Mouse (Mus musculus): ENCODE data around the gene Cd37.

Cd37 gene

DNA sequence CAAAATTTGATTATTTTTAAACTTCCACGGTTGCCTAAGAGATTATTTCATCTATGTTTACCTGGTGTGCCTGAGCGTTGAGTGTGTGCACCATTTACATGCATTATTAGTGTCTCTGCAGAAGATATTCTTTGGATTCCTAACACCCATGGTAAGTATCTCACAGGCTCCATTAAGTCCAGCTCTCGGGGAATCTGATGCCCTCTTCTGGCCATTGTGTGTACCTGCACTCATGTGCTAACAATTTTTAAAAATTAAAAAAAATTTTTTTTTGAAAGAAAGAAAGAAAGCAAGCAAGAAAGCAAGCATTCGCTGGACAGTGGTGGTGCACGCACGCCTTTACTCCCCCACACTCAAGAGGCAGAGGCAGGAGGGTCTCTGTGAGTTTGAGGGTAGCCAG, 30.7 kb downstream of the Cd37 start:
- ATAC-seq (ENCODE audit: insufficient number of reproducible peaks, low FRiP score, low TSS enrichment): no peak

DNA sequence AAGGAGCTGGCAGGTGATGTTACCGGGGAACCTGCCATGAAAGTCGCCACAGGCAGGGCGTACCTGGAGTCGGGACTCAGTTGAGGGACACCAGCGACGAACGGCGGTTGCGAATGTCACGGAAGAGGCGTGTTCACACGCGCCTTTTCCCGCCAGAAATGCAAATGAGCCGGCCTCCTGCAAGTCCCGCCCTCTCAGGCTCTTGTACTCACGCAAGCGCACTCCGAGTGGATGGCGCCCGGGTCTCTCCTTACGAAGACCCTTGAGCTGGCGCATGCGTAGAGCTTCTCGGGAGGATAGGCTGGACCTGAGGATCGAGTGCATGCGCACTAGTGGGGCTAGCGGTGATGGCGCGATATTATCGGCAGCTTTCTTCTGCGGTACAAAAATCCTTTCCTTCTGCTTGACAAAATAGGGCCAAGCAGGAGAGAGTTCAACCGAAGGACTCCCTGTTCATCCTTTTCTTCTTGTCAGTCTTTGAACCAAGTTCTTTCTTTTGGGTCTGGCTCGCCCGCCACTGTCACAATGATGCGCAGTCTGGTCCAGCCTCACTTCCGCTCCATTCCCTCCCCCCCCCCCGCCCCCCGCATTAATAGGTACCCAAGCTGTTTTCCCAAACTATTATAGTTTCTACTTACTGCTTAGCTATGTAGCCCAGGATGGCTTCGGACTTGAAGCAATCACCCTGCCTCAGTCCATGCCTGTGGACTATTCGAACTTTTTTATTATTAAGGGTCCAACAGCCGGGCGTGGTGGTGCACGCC, 34.4 kb downstream of the Cd37 start, which contains the start of gene Ccdc155:
Gene Ccdc155, minus strand, starts transcription at position 513 of the 764 bp plus-strand sequence.
- ATAC-seq (ENCODE audit: insufficient number of reproducible peaks, low FRiP score, low TSS enrichment): peak; percentile 93

DNA sequence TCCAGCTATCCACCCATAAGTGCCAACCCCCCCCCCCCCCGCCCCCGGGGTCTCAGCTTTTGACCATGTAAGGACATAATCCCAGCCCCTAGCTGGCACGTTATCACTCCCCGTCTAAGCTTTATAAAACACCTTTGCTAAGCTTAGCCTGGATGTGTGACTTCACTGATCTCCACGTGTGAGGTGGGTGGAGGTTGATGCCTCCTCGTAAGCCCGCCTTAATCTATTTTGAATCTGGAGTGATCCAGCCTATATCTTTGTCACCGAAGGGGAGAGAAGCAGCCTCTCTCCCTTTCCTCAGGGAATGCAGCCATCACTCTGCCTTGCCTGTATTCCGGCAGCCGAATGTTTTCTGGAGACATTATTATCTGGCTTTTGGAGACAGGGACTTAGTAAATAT, 36.3 kb downstream of the Cd37 start:
- ATAC-seq (ENCODE audit: insufficient number of reproducible peaks, low FRiP score, low TSS enrichment): no peak

DNA sequence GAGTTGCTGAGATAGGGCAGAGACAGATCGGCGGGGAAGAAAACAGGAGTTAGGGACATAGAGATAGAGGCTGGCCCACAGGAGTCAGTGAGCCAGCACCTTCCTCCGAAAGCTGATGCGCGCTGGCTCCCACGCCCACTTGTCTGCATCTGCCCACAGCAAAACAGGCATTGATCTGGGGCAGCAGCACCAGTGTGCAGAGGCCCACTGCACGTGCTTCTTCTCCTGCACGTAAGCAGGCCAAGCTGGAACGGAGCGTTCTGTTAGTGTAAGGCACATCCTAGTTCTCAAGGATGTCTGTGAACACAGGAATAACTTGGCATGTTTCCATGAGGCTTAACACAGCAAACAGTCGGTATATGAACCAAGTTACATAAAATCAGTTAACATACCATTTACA, 40.0 kb downstream of the Cd37 start:
- ATAC-seq (ENCODE audit: insufficient number of reproducible peaks, low FRiP score, low TSS enrichment): no peak

DNA sequence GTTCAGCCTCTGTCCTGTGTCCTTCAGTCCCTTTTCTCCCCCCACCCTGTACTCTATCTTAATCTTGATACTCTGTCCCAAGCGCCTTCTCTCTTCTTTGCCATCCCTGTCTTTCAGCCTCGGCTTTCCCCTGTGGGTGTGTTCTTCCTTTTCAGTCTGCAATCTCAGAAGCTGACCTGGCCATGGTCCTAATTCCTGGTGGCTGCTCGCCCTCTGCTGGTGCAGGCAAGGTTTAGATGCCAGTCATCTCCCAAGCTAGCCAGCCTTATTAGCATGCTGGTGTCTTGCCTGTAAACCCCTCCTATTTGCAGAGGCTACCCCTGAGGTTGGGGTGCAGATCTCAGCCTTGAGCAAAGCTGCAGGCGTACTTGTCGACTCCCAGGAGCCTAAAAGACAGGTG, 40.5 kb downstream of the Cd37 start:
- ATAC-seq (ENCODE audit: insufficient number of reproducible peaks, low FRiP score, low TSS enrichment): peak; percentile 49; the same call in 1 of the 2 replicates

DNA sequence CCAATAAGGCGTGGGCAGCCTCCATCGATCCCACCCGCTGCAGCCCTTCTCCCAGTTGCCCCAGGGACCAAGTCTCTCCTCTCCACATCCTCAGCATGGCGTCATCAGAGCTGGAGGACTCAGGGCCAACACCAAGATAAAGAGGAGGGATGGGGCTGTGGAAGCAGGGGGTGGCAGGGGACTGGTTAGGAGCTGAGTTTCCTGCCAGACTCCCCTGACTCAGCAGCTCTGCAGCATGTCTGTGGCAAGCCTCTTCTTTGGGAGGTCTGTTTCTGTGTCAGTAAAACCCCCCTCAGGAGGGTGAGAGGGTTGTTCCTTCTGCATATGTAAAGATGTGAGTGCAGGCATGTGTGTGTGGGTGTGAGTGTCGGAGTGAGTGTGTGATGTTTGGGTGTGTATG, 41.9 kb downstream of the Cd37 start:
- no peak for ATAC-seq (ENCODE audit: insufficient number of reproducible peaks, low FRiP score, low TSS enrichment)

DNA sequence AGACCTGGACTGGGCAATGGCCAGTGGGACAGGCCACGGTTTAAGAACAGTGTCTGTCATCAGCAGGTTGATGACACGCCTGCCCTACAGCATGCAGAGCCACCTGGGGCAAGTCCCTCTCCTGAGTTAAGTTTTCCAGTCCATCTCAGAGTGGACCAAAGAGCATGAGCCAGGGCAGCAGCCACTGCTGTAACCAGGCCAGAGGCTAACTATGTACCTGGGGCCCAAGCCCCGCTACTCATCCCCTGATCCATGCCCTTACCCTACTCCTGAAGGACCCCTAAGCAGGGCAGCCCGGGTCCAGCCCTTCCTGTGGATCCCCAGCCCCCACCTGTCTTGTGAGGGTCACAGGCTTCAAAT, 42.8 kb downstream of the Cd37 start:
- no peak for ATAC-seq (ENCODE audit: insufficient number of reproducible peaks, low FRiP score, low TSS enrichment)

DNA sequence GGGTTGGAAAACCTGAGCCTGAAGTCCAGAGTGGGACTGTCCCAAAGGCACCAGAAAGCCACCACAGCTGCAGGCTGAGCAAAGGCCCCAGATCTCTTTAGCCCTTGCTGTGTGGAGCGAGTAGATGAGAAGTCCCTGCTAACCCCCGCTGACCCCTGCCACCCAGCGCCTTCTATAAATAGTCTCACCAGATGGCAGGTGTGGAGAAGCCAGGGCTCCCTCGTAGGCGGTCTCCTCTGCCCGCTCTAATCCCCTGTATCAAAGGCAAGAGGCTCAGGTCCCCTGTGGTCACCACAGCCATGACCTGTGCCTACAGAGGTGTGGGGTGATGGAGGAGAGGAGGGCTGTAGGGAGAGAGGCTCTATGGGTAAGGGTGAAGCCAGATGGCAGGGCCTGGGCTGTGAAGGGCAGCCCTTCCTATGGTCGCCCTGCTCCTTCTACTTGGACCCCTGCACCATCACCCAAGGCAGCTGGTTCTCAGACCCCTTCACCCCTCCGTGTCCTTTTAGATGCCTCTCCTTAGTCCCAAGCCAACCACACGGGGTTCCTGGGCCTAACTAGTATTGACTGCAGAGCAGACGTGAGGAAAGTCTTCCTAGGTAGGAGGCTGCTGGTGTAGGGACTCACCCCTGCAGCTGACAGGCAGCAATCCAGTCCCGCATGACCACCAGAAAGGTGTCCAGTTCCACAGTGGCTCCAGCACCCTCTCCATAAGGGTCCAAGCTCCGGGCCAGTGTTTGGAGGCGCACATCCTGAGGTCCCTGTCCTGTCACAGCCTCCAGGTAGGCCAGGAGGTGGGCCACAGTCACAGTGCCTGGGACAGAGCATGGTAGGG, 43.4 kb downstream of the Cd37 start:
- ATAC-seq (ENCODE audit: insufficient number of reproducible peaks, low FRiP score, low TSS enrichment): no peak

DNA sequence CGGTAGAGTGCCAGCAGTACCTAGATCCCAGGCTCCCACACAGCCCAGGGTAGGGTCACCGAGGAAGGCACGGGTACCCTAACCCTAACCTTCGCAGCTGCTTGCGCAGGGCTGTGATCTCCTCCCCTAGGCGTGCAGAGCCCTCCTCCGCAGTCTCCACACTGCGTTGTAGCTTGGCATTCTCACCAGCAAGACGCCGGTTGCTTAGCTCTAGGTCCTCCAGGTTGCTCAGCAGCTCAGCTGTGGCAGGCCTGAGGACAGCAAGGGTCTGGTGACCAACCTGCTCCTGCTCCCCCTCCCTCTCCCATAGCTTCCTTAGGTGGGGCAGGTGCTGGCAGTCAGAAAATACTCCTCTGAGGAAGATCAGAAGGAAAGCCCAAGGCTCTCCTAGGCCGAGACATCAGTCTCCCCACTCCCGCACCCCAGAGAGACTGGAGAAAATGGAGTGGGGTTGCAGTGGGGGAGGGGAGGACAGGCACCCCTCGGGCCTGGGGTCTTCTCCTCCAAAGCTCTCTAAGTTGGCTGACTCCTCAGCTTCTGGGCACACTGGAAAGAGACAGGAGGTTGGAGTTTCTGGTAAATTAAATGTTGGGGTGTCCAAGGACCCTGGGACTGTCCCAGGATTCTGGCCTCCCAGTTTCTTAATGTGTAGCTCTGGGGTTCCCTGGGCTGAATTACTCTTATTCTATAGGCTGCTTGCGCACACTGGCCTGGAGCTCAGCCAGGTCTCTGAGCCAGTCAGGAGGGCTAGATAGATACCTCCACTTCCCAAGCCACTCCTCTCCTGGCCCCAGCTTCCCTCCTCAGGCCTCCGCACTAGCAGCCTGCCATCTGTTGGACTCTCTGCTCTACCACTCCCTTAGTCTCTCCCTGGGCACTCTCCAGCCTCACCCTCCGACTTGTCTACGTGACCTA, 44.8 kb downstream of the Cd37 start:
- ATAC-seq (ENCODE audit: insufficient number of reproducible peaks, low FRiP score, low TSS enrichment): peak; percentile 34; the same call in 1 of the 2 replicates

DNA sequence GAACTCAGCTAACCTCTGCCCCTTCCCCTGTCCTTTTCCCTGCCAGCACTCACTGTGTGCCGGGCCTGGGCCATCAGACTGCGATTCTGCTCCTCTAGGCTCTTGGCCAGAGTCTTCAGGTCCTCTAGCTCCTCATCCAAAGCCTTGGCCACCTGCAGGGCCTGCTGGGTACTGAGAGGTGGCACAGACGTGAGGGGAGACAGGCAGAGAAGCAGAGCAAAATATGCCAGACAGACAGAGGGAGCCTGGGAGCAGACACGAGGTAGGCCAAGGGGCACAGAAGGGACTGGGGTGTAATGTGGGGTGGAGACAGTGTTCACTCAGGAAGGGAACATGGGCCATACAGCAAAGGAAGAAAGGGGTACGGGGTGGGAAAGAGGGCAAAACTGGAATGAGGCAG, 45.5 kb downstream of the Cd37 start:
- ATAC-seq (ENCODE audit: insufficient number of reproducible peaks, low FRiP score, low TSS enrichment): no peak

DNA sequence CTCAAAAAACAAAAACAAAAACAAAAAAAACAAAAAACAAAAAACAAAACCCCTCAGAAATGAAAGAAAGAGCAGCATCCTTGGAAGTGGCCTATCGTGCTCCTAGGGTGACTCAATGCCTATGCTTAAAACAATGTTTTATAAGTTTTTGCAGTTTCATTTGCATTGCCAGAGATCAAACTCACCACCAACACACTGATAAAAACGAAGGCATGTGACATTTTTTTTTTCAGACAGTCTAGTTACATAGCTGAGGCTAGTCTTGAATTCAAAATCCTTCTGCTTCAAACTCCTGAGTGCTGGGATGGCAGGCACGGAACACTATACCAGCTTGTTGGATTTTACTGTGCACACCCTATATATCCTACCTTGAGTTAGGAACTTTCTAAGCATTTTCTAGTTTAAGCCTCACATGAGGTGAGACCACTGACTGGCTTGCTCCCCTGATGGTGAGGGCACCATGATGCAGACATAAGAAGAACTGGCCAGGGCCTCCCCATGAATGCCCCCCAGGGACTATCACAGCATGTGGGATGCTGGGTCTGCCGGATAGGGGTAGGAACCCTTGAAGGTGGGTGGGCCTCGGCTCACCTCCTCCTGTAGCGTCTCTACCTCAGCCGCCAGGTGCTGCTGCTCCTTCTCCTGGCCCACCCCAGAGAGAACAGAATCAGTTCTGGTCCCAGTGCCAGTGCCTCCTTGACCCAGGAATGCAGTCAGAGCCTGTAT, 46.2 kb downstream of the Cd37 start:
- ATAC-seq (ENCODE audit: insufficient number of reproducible peaks, low FRiP score, low TSS enrichment): no peak

DNA sequence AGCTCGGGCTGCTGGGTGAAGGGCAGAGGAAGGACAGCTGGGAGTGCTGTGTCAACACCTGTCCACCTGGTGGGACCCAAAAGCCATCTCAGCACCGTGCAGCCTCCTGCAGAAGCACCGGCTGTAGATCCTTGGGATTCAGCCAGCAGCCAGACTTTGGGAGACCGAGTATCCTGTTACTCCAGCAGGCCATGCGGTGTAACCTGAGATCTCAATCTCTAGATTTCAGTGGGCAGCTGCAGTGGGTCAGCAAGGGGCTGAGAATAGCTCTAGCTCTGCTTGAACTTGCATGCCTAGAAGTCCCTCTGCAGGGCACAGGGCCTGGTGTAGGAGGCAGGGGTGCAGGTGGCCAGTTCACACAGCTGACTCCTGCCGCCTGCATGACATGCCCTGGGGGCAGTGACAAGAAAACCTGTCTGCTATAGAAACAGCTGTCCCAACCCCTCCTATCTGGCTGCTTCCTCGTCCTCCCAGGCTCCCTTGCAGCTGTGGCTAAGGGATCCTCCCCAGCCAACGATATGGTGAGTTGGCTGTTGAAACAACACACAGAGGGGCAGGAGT, 47.0 kb downstream of the Cd37 start:
- peak; percentile 37; the same call in 1 of the 2 replicates for ATAC-seq (ENCODE audit: insufficient number of reproducible peaks, low FRiP score, low TSS enrichment)

DNA sequence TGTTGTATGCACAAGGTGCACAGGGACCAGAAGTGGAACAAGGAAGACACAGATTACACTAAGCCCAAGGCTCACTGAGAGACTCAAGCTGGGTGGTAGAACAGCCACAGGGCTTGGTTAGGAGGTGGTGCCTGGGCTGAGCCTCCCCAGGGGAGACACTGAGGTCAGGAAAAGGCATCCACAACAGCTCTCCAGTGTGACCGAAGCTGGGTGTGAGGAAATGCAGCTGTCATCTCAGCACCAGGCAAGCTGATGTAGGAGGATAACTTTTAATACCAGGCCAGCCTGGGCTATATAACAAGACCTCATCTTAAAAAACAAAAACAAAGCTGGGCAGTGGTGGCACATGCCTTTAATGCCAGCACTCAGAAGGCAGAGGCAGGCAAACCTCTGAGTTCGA, 47.8 kb downstream of the Cd37 start:
- ATAC-seq (ENCODE audit: insufficient number of reproducible peaks, low FRiP score, low TSS enrichment): no peak

DNA sequence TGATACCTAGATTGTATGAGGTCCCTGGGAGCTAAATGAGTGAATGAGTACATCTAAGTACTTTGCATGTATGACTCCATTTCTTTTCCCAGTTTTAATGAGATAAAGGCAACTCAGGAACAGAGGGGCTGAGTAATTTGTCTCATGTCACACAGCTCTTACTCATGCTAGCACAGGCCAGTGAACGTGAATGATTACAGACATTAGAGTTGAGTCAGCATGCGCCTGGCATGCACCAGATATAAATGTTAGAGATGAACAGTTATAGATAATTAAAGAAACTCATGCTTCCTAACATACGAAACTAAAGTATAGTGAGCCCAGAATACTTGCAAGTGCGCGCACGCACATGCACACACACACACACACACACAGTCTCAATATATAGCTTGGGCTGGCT, 48.7 kb downstream of the Cd37 start:
- no peak for ATAC-seq (ENCODE audit: insufficient number of reproducible peaks, low FRiP score, low TSS enrichment)

DNA sequence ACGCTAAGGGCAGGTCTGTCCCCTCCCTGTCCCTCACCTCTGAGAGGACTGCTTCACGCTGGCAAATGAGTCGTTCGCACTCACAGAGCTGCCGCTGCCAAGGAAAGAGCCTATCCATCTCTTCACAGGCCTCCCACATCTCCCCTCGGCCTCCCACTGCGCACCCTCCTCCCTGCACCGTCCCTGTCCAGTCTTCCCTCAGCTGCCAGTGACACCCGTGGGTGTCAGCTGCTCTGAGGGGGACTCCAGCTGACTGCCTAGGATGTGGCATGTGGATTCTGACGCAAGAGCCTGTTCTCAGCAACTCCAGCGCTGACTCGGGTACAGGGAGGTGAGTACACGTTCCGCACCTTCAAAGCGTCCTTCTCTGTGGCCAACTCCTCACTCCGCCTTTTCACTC, 49.3 kb downstream of the Cd37 start:
- ATAC-seq (ENCODE audit: insufficient number of reproducible peaks, low FRiP score, low TSS enrichment): no peak

DNA sequence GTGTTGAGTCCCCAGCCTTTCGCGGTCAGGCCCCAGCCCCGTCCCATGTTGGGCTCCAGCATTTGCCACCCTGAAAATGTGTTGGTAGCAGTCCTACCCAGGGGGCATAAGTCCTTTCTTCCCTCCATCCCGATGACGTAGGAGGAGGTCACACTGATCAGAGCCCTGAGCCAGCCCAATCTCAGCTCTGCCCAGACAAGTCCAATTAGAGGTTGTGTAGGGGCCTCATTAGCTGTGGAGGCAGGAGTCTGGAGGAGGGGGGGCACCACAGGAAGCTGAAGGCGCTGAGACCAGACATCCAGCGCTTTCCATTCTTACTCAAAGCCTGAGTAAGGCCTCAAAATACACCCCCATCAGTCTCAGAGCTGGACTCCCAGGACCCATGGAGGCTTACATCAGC, 53.0 kb downstream of the Cd37 start:
- no peak for ATAC-seq (ENCODE audit: insufficient number of reproducible peaks, low FRiP score, low TSS enrichment)

DNA sequence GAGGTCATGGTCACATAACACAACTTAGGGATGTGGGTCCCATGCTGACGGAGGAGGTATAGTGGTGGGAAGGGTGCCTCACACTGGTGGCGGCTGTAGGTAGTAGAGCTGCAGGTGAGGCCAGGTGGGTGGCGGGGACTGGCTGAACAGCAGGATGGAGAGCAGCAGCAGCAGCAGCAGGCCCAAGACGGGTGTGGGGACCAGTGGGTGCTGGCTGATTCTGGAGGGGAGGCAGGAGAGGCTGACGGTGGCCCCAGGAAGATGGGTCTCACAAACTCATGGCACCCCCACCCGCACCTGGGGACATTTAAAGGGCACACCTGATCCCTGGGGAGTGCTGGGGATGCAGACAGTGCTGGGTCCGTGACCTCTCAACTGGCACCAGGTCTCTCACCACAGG, 55.2 kb downstream of the Cd37 start:
- no peak for ATAC-seq (ENCODE audit: insufficient number of reproducible peaks, low FRiP score, low TSS enrichment)
